Mouse (Mus musculus): ENCODE measurements at regions not wholly inside any gene's neighbourhood (a gene's known extent, or its start where the extent isn't known, plus 50 kb on each side); places are given as distances from the start of the nearest gene placed in this dataset.

- DNase-seq (ENCODE audit: low read depth, low spot score), result peak; percentile 46
Observed at GRCm38 (mm10) chr11:34977861-34978260, 143.2 kb upstream of the Slit3 start.

- DNase-seq (ENCODE audit: low read depth, low spot score), result peak; percentile 41
Observed at GRCm38 (mm10) chr11:34975771-34976302, 142.4 kb upstream of the Spdl1 start.

DNA sequence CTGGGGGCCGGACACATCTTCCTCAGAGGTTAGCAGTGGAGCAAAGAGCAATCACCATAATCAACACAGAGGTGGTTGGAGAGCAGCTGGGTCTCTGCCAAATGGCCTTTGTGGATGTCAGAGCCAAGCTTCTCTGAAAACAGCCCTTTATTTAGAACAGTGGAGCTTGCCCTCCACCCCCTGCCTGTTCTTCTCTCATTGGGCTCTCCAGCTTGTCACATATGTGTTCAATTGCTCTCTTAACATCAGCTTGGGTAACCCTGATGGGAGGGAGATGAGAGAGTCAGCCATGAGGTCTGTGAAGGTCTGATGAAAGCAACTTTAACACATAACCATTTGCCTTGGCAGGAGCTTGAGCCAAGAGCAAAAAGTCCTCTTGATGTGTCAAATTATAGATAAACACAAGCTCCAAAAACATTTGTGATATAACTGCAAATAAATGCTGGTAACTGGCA, 140.1 kb upstream of the Spdl1 start:
- DNase-seq (ENCODE audit: low read depth, low spot score), result peak; percentile 6

DNA sequence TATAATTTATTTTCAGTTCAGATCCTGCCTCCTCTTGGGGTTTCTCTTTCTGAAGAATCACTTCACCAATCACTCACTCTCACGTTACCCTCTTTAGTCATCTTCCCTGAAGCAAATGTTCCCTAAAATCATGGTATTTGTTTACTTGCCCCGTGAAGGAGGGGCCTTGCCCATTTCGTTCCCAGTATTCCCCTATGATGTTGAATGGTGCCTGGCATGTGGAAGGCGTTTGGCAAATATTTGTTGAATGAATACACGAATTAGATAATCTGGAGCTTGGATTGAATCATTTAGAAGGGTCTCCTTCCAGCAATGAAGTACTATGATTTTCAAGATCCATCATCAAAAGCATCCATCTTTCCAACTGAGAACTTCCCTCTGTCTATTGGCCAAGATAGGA, 139.6 kb upstream of the Spdl1 start:
- no peak for DNase-seq (ENCODE audit: low read depth, low spot score)

DNA sequence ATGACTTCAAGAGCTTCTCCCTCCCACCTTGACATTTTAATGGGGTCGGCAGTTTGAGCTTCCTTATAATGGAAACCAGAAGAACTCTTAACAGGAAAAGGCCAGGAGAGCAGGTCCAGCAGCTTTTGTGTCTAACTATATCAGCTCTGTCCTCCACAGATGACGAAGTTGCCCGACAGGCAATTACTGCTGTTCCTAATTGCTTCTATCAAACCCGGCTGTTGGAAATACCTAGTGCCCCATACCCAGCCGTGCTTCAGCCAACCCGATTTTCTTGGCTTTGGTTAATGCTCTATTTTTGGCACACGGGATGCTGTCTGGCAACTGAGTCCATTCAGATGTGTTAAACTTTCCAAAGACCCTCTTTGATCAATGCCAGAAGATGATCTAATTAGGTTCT, 125.8 kb upstream of the Spdl1 start:
- no peak for DNase-seq (ENCODE audit: low read depth, low spot score)

- DNase-seq (ENCODE audit: low read depth, low spot score), result peak; percentile 16
Observed at GRCm38 (mm10) chr11:34941486-34942456, 108.3 kb upstream of the Spdl1 start.

DNA sequence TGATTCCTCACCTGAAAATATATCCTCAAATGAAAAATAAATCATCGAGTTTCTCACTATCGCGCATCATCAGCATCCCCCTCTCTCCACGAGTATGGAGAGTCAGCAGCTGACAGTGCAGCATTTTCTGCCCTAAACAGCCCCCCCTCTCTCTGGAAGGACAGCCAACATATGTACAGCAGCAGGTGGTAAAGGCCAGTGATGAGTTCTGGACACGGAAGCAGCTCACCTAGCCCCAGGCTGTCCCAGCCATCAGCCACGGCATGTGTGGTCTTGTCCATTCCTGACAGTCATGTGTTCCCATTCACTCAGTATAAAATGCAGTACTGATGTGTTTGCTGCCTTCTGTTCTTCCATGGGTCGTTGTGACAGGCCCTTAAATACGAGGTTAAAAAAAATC, 106.7 kb upstream of the Spdl1 start:
- DNase-seq (ENCODE audit: low read depth, low spot score), result peak; percentile 23

- DNase-seq (ENCODE audit: low read depth, low spot score), result peak; percentile 87
Observed at GRCm38 (mm10) chr11:34939002-34939401, 105.6 kb upstream of the Spdl1 start.

DNA sequence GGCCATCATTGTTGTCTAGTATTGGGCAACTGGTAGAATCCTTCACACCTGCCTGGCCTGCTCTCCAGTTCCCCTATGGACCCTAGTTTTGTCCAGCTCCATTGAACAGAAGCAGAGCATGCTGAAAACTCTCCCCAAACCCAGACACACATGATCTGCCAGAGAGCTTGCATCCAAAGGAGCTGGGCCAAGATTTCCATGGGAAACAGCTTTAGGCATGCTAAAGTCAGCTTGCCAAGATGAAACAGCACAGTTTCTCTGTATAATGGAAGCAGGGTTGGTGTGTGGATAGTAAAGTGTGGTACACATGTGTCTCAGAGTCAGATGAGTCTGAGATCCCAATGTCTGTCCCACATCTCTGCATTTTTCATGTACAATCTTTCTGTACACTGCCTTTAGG, 98.8 kb upstream of the Spdl1 start:
- DNase-seq (ENCODE audit: low read depth, low spot score), result no peak

GRCm38 (mm10) chr11:34917175-34917574, 83.7 kb upstream of the Spdl1 start:
- peak; percentile 61 for DNase-seq (ENCODE audit: low read depth, low spot score)

GRCm38 (mm10) chr11:34909841-34910240, 76.4 kb upstream of the Spdl1 start:
- DNase-seq (ENCODE audit: low read depth, low spot score), result no peak

- no peak for DNase-seq (ENCODE audit: low read depth, low spot score)
Observed at GRCm38 (mm10) chr11:34904271-34904670, 70.8 kb upstream of the Spdl1 start.

DNA sequence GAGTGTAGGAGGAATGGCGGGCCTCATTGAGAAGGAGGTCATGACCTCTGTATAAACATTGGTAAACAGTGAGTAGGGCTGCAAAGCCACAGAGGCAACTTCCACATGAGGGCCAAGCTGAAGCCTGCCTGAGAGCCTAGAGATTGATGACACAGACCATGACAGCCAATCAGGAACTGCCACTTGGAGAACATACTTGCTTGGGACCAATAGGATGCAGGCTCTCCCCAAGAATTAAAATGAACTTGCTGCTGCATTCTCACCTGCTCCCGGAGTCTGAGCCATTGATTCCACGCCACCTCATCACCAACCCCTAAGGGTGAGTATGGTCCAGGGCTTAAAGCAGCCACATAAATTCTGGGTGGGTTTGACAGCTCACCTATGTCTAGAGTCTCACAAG, 66.0 kb upstream of the Spdl1 start:
- DNase-seq (ENCODE audit: low read depth, low spot score), result peak; percentile 17

DNA sequence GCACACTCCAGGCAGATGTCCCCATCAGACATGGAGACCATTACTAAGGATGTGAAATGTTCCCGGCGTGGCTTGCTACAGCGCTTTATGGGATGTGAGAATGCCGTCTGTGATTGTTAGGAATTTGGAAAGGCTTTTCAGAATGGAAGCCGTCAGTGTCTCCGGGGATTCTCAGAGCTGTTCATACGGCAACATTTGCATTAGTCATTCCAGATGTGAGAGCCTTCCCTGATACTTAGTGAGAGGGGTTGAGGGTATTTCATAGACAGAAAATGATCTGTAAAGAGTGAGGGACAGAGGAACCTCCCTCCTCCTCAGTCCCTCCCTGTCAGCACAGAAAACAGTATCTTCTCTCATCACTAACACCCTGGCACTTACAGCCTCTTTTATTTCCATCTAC, 62.2 kb upstream of the Spdl1 start:
- no peak for DNase-seq (ENCODE audit: low read depth, low spot score)

DNA sequence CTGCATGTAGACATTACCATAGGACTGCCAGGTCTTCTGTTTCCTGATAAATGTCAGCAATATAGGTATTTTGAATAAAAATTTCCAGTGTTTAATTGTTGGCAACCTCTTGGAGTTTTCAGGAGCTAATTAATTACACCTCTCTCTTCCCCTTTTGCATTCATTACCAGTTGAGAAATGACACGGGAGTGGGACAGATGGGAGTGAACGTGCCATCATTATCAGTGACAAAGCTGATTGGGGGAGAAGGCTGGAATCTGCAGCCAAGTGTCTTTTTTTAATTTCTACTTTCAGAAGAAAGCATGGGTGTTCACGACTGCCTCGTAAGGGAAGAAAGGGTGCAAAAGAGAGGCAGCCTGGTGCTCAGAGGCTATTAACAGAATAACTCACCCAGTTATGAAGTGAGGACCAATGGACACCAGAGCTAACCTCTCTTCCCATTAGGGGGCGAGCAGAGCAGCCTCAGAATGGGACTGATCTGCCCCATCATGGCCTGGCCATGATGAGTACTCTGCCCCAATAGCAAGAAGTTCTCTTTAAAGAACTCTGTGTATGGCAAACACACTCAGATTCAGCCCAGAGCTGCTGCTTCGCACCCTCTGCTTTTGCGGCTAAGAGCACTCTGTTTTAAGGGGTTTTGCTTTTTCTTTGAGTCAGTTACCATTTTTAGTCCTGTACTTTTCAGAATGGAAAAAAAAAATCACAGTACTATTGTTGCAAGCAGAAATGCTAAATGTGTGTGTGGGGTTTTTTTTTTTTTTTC, 55.1 kb upstream of the Spdl1 start:
- DNase-seq (ENCODE audit: low read depth, low spot score), result peak; percentile 34

- no peak for DNase-seq (ENCODE audit: low read depth, low spot score)
Observed at GRCm38 (mm10) chr11:34887587-34887986, 54.1 kb upstream of the Spdl1 start.
